Comparison of ENCODE assay signal across 8 mouse cellular contexts in genomic region chr13:52980211-52980950, GRCm38 (mm10). TPM values are rescaled to one million over a fixed set of nuclear protein-coding genes. Genes with fewer than 3 reads are reported as not detected.
A peak's percentile ranks its signal among the peaks of the same experiment; 100 is the strongest.
DNase-seq lines count a peak whose midpoint lies in the region; ATAC-seq and TF ChIP-seq lines count a peak whose summit lies in the region.

No protein-coding gene starts in this region.

- H3K4me1 ChIP-seq in intestine, embryonic 15.5 days (replicated peaks): peaks cover 21% of the 10 kb centered on the region

- peak; percentile 82 to 86 for DNase-seq in heart, adult 18-20 months
- DNase-seq in heart, postnatal 25 days (ENCODE audit: low spot score): no peak
- DNase-seq in cerebellum, postnatal 14 days: peak; percentile 84 to 89
- peak; percentile 85 for DNase-seq in gastrocnemius, adult 2 months
- DNase-seq in left cerebral cortex, postnatal 25 days (ENCODE audit: low spot score in 2 of 2): peak; percentile 87 to 92
- DNase-seq in right cerebral cortex, postnatal 36 days (ENCODE audit: low spot score in 2 of 2): peak; percentile 78 to 81

- H3K9me3 ChIP-seq in intestine, embryonic 15.5 days: no peaks in the 10 kb centered on the region

- H3K27ac ChIP-seq in gastrocnemius, adult 2 months: peak overlapping the region; percentile 97
- peak overlapping the region; percentile 97 for H3K27ac ChIP-seq in intestine, embryonic 15.5 days

- H3K4me2 ChIP-seq in intestine, embryonic 15.5 days (replicated peaks): peak overlapping the region; percentile 97

- intact Hi-C loops in heart, postnatal 25 days (cut with DNase I): loop anchor here (2.0 to 5.0 kb wide), 2 partner anchors 52 to 148 kb away; partner anchors contain the start of gene Auh
- intact Hi-C loops in gastrocnemius, adult 2 months (cut with DNase I): loop anchor here (2.0 to 5.0 kb wide), 2 partner anchors 148 to 162 kb away; no protein-coding TSS in a partner anchor
- intact Hi-C loops in left cerebral cortex, postnatal 25 days (cut with DNase I): loop anchor here (2.0 to 5.0 kb wide), 2 partner anchors 117 to 162 kb away; no protein-coding TSS in a partner anchor

- ATAC-seq in intestine, embryonic 15.5 days: peak; percentile 66
- 0 out of 2 replicates have a peak, but pooled peaks have one; percentile 8 for ATAC-seq in megakaryocyte progenitor cell, adult 5-6 weeks (replicated peaks; ENCODE audit: poor library complexity)

- peak overlapping the region; percentile 90 for H3K9ac ChIP-seq in intestine, embryonic 15.5 days

- no peaks in the 10 kb centered on the region for H3K27me3 ChIP-seq in intestine, embryonic 15.5 days (replicated peaks)

- H3K4me3 ChIP-seq in gastrocnemius, adult 2 months: peak overlapping the region; percentile 97
- H3K4me3 ChIP-seq in intestine, embryonic 15.5 days (replicated peaks): peak overlapping the region; percentile 97

- under 1% methylated on average over 77 of the region's 77 CpGs for WGBS in intestine, embryonic 15.5 days

- TF ChIP-seq CTCF in gastrocnemius, adult 2 months (IDR thresholded peaks at IDR 0.05): peak; percentile 42

- no peaks in the 10 kb centered on the region for H3K36me3 ChIP-seq in intestine, embryonic 15.5 days

RNA-seq across cellular contexts. Expression of gene Nfil3, which starts 0.5 kb away (rescaled TPM):
- total RNA-seq in heart, adult 18-20 months (2021): 10 to 100 TPM; 33.9 to 36.7 TPM
- 10 to 100 TPM; 13.3 to 36.5 TPM for total RNA-seq in heart, postnatal 25 days (2021)
- 100 to 1,000 TPM in 1 of 2 experiments, 10 to 100 TPM in 1; 40.2 to 137 TPM for total RNA-seq in gastrocnemius, adult 2 months (2021)
- 31.9 and 34.4 TPM in 2 replicates for polyA plus RNA-seq in intestine, embryonic 15.5 days (2015; fragmentation: Nextera tagmentation; extraction: Ambion mirVana)
- 10 to 100 TPM; 14.4 to 20.8 TPM for total RNA-seq in left cerebral cortex, postnatal 25 days (2021)
- 10.0 and 19.0 TPM in 2 replicates for total RNA-seq in megakaryocyte progenitor cell, adult 5-6 weeks (2015)
- 10.8 and 16.7 TPM in 2 replicates for total RNA-seq in megakaryocyte progenitor cell, adult 5-6 weeks (2017)

RNA-seq across cellular contexts. Expression of gene Auh, which starts 50.9 kb away (rescaled TPM):
- 100 to 1,000 TPM; 163 to 164 TPM for total RNA-seq in heart, adult 18-20 months (2021)
- 100 to 1,000 TPM; 114 to 131 TPM for total RNA-seq in heart, postnatal 25 days (2021)
- 10 to 100 TPM; 74.0 to 94.1 TPM for total RNA-seq in gastrocnemius, adult 2 months (2021)
- 41.8 and 46.8 TPM in 2 replicates for polyA plus RNA-seq in intestine, embryonic 15.5 days (2015; fragmentation: Nextera tagmentation; extraction: Ambion mirVana)
- 10 to 100 TPM; 85.3 to 93.5 TPM for total RNA-seq in left cerebral cortex, postnatal 25 days (2021)
- total RNA-seq in megakaryocyte progenitor cell, adult 5-6 weeks (2015): 34.3 and 35.9 TPM in 2 replicates
- total RNA-seq in megakaryocyte progenitor cell, adult 5-6 weeks (2017): 32.4 and 34.3 TPM in 2 replicates
